Mouse (Mus musculus) midbrain, embryonic 15.5 days (tissue): ENCODE data around the gene Trappc10. TPM values are rescaled to one million over a fixed set of nuclear protein-coding genes. Genes with fewer than 3 reads are reported as not detected.
"Not testable (repeated sequence)": the region's sequence is repeated elsewhere in the genome, so short reads cannot be mapped to it uniquely, and the experiment has no call there.

ENCODE experiments used
- ATAC-seq: fragments of 200-750 bp; cut with Nextera tagmentation; replicated peaks from 2 replicates; pipeline ENCODE4 v1.8.0; 2017; ENCODE audit warnings: moderate TSS enrichment
- H3K27ac ChIP-seq: fragments of 300-500 bp; sonication (generic); 2 replicates; pipeline ENCODE4 v1.5.1; 2015; ENCODE audit warnings: mild to moderate bottlenecking, inconsistent platforms
- H3K27me3 ChIP-seq: fragments of 300-500 bp; sonication (generic); replicated peaks from 2 replicates; pipeline ENCODE4 v1.6.1; 2015; ENCODE audit warnings: inconsistent platforms
- H3K36me3 ChIP-seq: fragments of 300-500 bp; sonication (generic); replicated peaks from 2 replicates; pipeline ENCODE4 v1.6.1; 2015; ENCODE audit warnings: inconsistent platforms
- H3K4me1 ChIP-seq: fragments of 300-500 bp; sonication (generic); 2 replicates; pipeline ENCODE4 v1.6.1; 2015; ENCODE audit warnings: inconsistent platforms
- H3K4me2 ChIP-seq: fragments of 300-500 bp; sonication (generic); 2 replicates; pipeline ENCODE4 v1.6.1; 2015; ENCODE audit warnings: inconsistent platforms, mild to moderate bottlenecking, moderate library complexity
- H3K4me3 ChIP-seq: fragments of 300-500 bp; sonication (generic); 2 replicates; pipeline ENCODE4 v1.5.1; 2015; ENCODE audit warnings: mild to moderate bottlenecking, inconsistent platforms
- H3K9ac ChIP-seq: fragments of 300-500 bp; sonication (generic); 2 replicates; pipeline ENCODE4 v1.6.1; 2015; ENCODE audit warnings: mild to moderate bottlenecking, inconsistent platforms
- H3K9me3 ChIP-seq: fragments of 300-500 bp; sonication (generic); 2 replicates; pipeline ENCODE4 v1.6.1; 2016; ENCODE audit warnings: inconsistent platforms
- WGBS: fragments of 180-500 bp; shearing (Covaris S2); methylation state at CpG from one replicate; pipeline ENCODE4 v1.1.7; 2015; ENCODE audit warnings: mixed read lengths; 5-methylcytosine and 5-hydroxymethylcytosine counted together
- polyA plus RNA-seq: library from polyadenylated mRNA; unstranded; fragments of >200 nt; fragmentation: Nextera tagmentation; extraction: Ambion mirVana; gene quantifications from 2 replicates; pipeline ENCODE4 v1.2.1, GENCODE M21; 2015

Trappc10 gene
- polyA plus RNA-seq, 1 experiment from 2014 or later, result 29.2 TPM

GRCm38 (mm10) chr10:78224136-78224535 lies 20.3 kb downstream of the Trappc10 start:
- H3K4me3 ChIP-seq, result no peak overlapping the region
- H3K27me3 ChIP-seq, result no peaks in the 10 kb centered on the region
- H3K36me3 ChIP-seq, result peaks cover 29% of the 10 kb centered on the region
- WGBS, result 93% methylated on average over 6 of the region's 6 CpGs
- ATAC-seq, result no peak
- H3K27ac ChIP-seq, result no peak overlapping the region
- H3K9me3 ChIP-seq, result no peaks in the 10 kb centered on the region
- H3K9ac ChIP-seq, result no peak overlapping the region
- no peaks in the 10 kb centered on the region for H3K4me1 ChIP-seq
- no peak overlapping the region for H3K4me2 ChIP-seq

- no peak overlapping the region for H3K4me3 ChIP-seq
- no peaks in the 10 kb centered on the region for H3K9me3 ChIP-seq
- H3K4me1 ChIP-seq, result no peaks in the 10 kb centered on the region
- 88% methylated on average over 4 of the region's 4 CpGs for WGBS
- no peak overlapping the region for H3K4me2 ChIP-seq
- no peak overlapping the region for H3K9ac ChIP-seq
- peaks cover 26% of the 10 kb centered on the region; the same call in 1 of the 2 replicates for H3K36me3 ChIP-seq
- no peak overlapping the region for H3K27ac ChIP-seq
- no peak for ATAC-seq
- no peaks in the 10 kb centered on the region for H3K27me3 ChIP-seq
Observed at GRCm38 (mm10) chr10:78222908-78223307, 21.5 kb downstream of the Trappc10 start.

- Histone ChIP-seq H3K9me3 (no peaks in the 10 kb centered on the region), H3K27me3 (no peaks in the 10 kb centered on the region), H3K27ac (no peak overlapping the region), H3K4me1 (no peaks in the 10 kb centered on the region), H3K36me3 (peaks cover 28% of the 10 kb centered on the region), H3K9ac (no peak overlapping the region), H3K4me3 (no peak overlapping the region), H3K4me2 (no peak overlapping the region)
- no peak for ATAC-seq
- 91% methylated on average over 7 of the region's 7 CpGs for WGBS
Observed at GRCm38 (mm10) chr10:78221315-78221714, 23.1 kb downstream of the Trappc10 start.

GRCm38 (mm10) chr10:78219528-78219927 lies 24.9 kb downstream of the Trappc10 start:
- Histone ChIP-seq H3K27ac (no peak overlapping the region), H3K9ac (no peak overlapping the region), H3K36me3 (peaks cover 41% of the 10 kb centered on the region)

GRCm38 (mm10) chr10:78218576-78218975 lies 25.9 kb downstream of the Trappc10 start:
- H3K4me3 ChIP-seq, result no peak overlapping the region
- no peaks in the 10 kb centered on the region for H3K4me1 ChIP-seq
- H3K27ac ChIP-seq, result no peak overlapping the region
- peaks cover 45% of the 10 kb centered on the region for H3K36me3 ChIP-seq
- no peak overlapping the region for H3K4me2 ChIP-seq
- H3K27me3 ChIP-seq, result no peaks in the 10 kb centered on the region
- no peaks in the 10 kb centered on the region for H3K9me3 ChIP-seq
- WGBS, result 92% methylated on average over 6 of the region's 6 CpGs
- no peak for ATAC-seq
- H3K9ac ChIP-seq, result no peak overlapping the region

More at GRCm38 (mm10) chr10:78219528-78219927, 24.9 kb downstream of the Trappc10 start:
- H3K4me1 ChIP-seq, result no peaks in the 10 kb centered on the region
- ATAC-seq, result no peak
- no peaks in the 10 kb centered on the region for H3K9me3 ChIP-seq
- H3K4me2 ChIP-seq, result no peak overlapping the region
- no peak overlapping the region for H3K4me3 ChIP-seq
- 93% methylated on average over 1 of the region's 1 CpGs for WGBS
- H3K27me3 ChIP-seq, result no peaks in the 10 kb centered on the region

- peaks cover 57% of the 10 kb centered on the region for H3K36me3 ChIP-seq
- no peak overlapping the region for H3K4me3 ChIP-seq
- 90% methylated on average over 6 of the region's 6 CpGs for WGBS
- no peaks in the 10 kb centered on the region for H3K9me3 ChIP-seq
- no peaks in the 10 kb centered on the region for H3K27me3 ChIP-seq
- no peak overlapping the region for H3K4me2 ChIP-seq
- no peak overlapping the region for H3K9ac ChIP-seq
- H3K27ac ChIP-seq, result no peak overlapping the region
- ATAC-seq, result no peak
- H3K4me1 ChIP-seq, result no peaks in the 10 kb centered on the region
Observed at GRCm38 (mm10) chr10:78216376-78217083, 27.9 kb downstream of the Trappc10 start.

- no peak overlapping the region for H3K4me2 ChIP-seq
- WGBS, result 95% methylated on average over 9 of the region's 9 CpGs
- no peak overlapping the region for H3K9ac ChIP-seq
- H3K27me3 ChIP-seq, result no peaks in the 10 kb centered on the region
- no peaks in the 10 kb centered on the region for H3K9me3 ChIP-seq
- H3K27ac ChIP-seq, result no peak overlapping the region
- ATAC-seq, result no peak
- H3K4me1 ChIP-seq, result no peaks in the 10 kb centered on the region
- peaks cover 52% of the 10 kb centered on the region for H3K36me3 ChIP-seq
- H3K4me3 ChIP-seq, result no peak overlapping the region
Observed at GRCm38 (mm10) chr10:78214371-78214770, 30.1 kb downstream of the Trappc10 start.

- H3K4me2 ChIP-seq, result no peak overlapping the region
- no peak for ATAC-seq
- no peak overlapping the region for H3K9ac ChIP-seq
- no peaks in the 10 kb centered on the region for H3K4me1 ChIP-seq
- WGBS, result 72% methylated on average over 6 of the region's 6 CpGs
- peaks cover 51% of the 10 kb centered on the region for H3K36me3 ChIP-seq
- no peaks in the 10 kb centered on the region for H3K9me3 ChIP-seq
- H3K4me3 ChIP-seq, result no peak overlapping the region
- H3K27ac ChIP-seq, result no peak overlapping the region
- no peaks in the 10 kb centered on the region for H3K27me3 ChIP-seq
Observed at GRCm38 (mm10) chr10:78211311-78211710, 33.1 kb downstream of the Trappc10 start.

- no peak for ATAC-seq
- Histone ChIP-seq H3K9me3 (no peaks in the 10 kb centered on the region), H3K36me3 (peaks cover 80% of the 10 kb centered on the region), H3K4me1 (no peaks in the 10 kb centered on the region), H3K4me2 (no peak overlapping the region), H3K9ac (no peak overlapping the region), H3K27me3 (no peaks in the 10 kb centered on the region), H3K4me3 (no peak overlapping the region), H3K27ac (no peak overlapping the region)
- 91% methylated on average over 4 of the region's 4 CpGs for WGBS
Observed at GRCm38 (mm10) chr10:78201182-78201581, 43.3 kb downstream of the Trappc10 start.

GRCm38 (mm10) chr10:78192933-78193332 lies 51.5 kb downstream of the Trappc10 start:
- Histone ChIP-seq H3K27me3 (no peaks in the 10 kb centered on the region), H3K9ac (no peak overlapping the region), H3K4me2 (no peak overlapping the region), H3K27ac (no peak overlapping the region), H3K4me1 (no peaks in the 10 kb centered on the region), H3K36me3 (peaks cover 84% of the 10 kb centered on the region), H3K9me3 (no peaks in the 10 kb centered on the region), H3K4me3 (no peak overlapping the region)
- no peak for ATAC-seq
- 94% methylated on average over 5 of the region's 5 CpGs for WGBS

- H3K27ac ChIP-seq, ATAC-seq, H3K4me2 ChIP-seq, H3K4me3 ChIP-seq, H3K27me3 ChIP-seq, H3K9ac ChIP-seq, H3K9me3 ChIP-seq: not testable (repeated sequence)
- peaks cover 39% of the 10 kb centered on the region for H3K36me3 ChIP-seq
- 96% methylated on average over 4 of the region's 4 CpGs for WGBS
- H3K4me1 ChIP-seq, result peaks cover 14% of the 10 kb centered on the region
Observed at GRCm38 (mm10) chr10:78186076-78186475, 58.4 kb downstream of the Trappc10 start.

- Histone ChIP-seq H3K9me3 (no peaks in the 10 kb centered on the region), H3K4me1 (peaks cover 14% of the 10 kb centered on the region), H3K9ac (no peak overlapping the region), H3K36me3 (peaks cover 35% of the 10 kb centered on the region), H3K27ac (peak overlapping the region; percentile 69), H3K4me2 (peak overlapping the region; percentile 92), H3K4me3 (peak overlapping the region; percentile 66), H3K27me3 (no peaks in the 10 kb centered on the region)
- WGBS, result 20% methylated on average over 9 of the region's 9 CpGs
- peak; percentile 51 for ATAC-seq
Observed at GRCm38 (mm10) chr10:78185381-78185725, 59.1 kb downstream of the Trappc10 start.
